Comparison of ENCODE assay signal across 26 mouse cellular contexts in the genomic region with DNA sequence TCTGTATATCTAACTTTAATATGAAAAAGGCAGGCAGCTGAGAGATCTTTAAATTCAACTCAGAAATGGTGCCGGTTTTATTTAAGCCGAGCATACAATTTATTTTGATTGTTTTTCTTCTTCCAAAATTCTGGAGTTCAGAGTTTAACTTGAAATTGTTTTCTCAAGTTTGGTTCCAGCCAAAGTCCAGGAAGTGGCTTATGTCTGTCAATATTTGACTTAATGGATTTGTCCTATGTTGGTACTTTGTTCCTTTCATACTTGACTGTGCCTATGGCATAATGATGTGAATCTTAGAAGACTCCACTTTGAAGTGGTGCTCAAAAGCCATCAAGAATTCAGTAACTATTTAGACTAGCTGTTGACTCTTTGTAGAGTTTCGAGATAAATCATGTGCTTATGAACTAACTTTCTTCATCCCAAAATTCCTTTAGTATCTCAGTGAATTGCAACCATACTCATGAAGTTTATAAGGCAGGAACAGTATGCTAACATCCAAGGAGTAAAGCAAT.
DNase-seq lines count a peak whose midpoint lies in the region; ATAC-seq and TF ChIP-seq lines count a peak whose summit lies in the region.
"Had no signal": no experiment of that assay in that cellular context is flagged by ENCODE, and none has a peak within 500 bp of the region (broad histone marks: within the 10 kb centered on the region; RNA-seq: fewer than 3 reads in every experiment).

No protein-coding gene starts in this region.

- H3K27me3 ChIP-seq in kidney, adult 2 months (replicated peaks; ENCODE audit: control insufficient read depth, insufficient read depth, low read length): no peaks in the 10 kb centered on the region
- no peaks in the 10 kb centered on the region for H3K27me3 ChIP-seq in liver, adult 2 months (ENCODE audit: control insufficient read depth, insufficient read depth, low read length)
- no peaks in the 10 kb centered on the region for H3K27me3 ChIP-seq in lung, embryonic 16.5 days (ENCODE audit: control insufficient read depth, insufficient read depth, low read depth, low read length)
- H3K27me3 ChIP-seq: embryonic facial prominence, embryonic 13.5 days; forebrain, embryonic 12.5 days; forebrain, embryonic 15.5 days; heart, embryonic 13.5 days had no signal

- 60% methylated on average over 3 of the region's 3 CpGs for WGBS in kidney, adult 2 months
- WGBS in liver, adult 2 months: 23% methylated on average over 3 of the region's 3 CpGs
- WGBS in lung, embryonic 16.5 days: 58% methylated on average over 3 of the region's 3 CpGs
- WGBS in lung, adult 2 months: 70% methylated on average over 3 of the region's 3 CpGs

- peak; percentile 77 for DNase-seq in kidney, adult 2 months
- DNase-seq in kidney, postnatal 25 days: no peak
- DNase-seq in liver, adult 2 months (ENCODE audit: extremely low read depth, low read depth, low spot score): peak; percentile 87
- no peak for DNase-seq in liver
- DNase-seq in lung, adult 2 months: no peak
- peak; percentile 22 for DNase-seq in lung, postnatal 36 days
- DNase-seq: adrenal gland, adult 8-10 months; adrenal gland, postnatal 25 days; cerebellum, adult 11-12 months; cerebellum, adult 8-10 months; cerebellum, postnatal 10 days; cerebellum, postnatal 36 days; embryo, embryonic 11 days; gastrocnemius, postnatal 25 days; heart, adult 2 months; heart, postnatal 14 days; heart, postnatal 4 days had no signal

- H3K36me3 ChIP-seq in kidney, adult 2 months (ENCODE audit: control insufficient read depth, insufficient read depth, low read length): no peaks in the 10 kb centered on the region
- H3K36me3 ChIP-seq in liver, adult 2 months (ENCODE audit: control insufficient read depth, insufficient read depth, low read length): no peaks in the 10 kb centered on the region
- no peaks in the 10 kb centered on the region for H3K36me3 ChIP-seq in lung, embryonic 16.5 days (ENCODE audit: control insufficient read depth, insufficient read depth, low read length)
- H3K36me3 ChIP-seq: heart, embryonic 10.5 days had no signal

- no peak for TF ChIP-seq CTCF in kidney, adult 2 months (conservative IDR thresholded peaks at IDR 0.05; ENCODE audit: insufficient read depth, insufficient read length, low read depth, low read length)
- no peak for TF ChIP-seq CTCF in liver, adult 2 months (IDR thresholded peaks at IDR 0.05; ENCODE audit: low read depth, low read length)
- TF ChIP-seq CTCF in lung, adult 2 months (IDR thresholded peaks at IDR 0.05; ENCODE audit: insufficient read depth, low read length): no peak

- no peak overlapping the region for H3K27ac ChIP-seq in kidney, adult 2 months (ENCODE audit: insufficient read depth, low read depth, low read length)
- no peak overlapping the region for H3K27ac ChIP-seq in liver, adult 2 months (replicated peaks; ENCODE audit: insufficient read depth, low read depth, low read length)
- no peak overlapping the region for H3K27ac ChIP-seq in lung, embryonic 16.5 days (ENCODE audit: low read length)
- H3K27ac ChIP-seq: embryonic facial prominence, embryonic 10.5 days; embryonic facial prominence, embryonic 13.5 days; forebrain, embryonic 12.5 days; forebrain, embryonic 15.5 days; heart, adult 2 months; heart, embryonic 10.5 days; heart, embryonic 13.5 days had no signal

- H3K79me2 ChIP-seq in liver, adult 2 months (ENCODE audit: control insufficient read depth, insufficient read depth, low read length): no peaks in the 10 kb centered on the region; the same call in 1 of the 2 replicates

- TF ChIP-seq POLR2A in kidney, adult 2 months (IDR thresholded peaks at IDR 0.05; ENCODE audit: low read depth, low read length): no peak
- no peak for TF ChIP-seq POLR2A in liver, adult 2 months (IDR thresholded peaks at IDR 0.05; ENCODE audit: extremely low read depth, insufficient read depth, low read length)
- no peak for TF ChIP-seq POLR2A in lung, adult 2 months (IDR thresholded peaks at IDR 0.05; ENCODE audit: borderline replicate concordance, extremely low read depth, low read depth, low read length)

- H3K9me3 ChIP-seq in lung, embryonic 16.5 days (ENCODE audit: control insufficient read depth, low read length): no peaks in the 10 kb centered on the region
- H3K9me3 ChIP-seq: embryonic facial prominence, embryonic 10.5 days; embryonic facial prominence, embryonic 13.5 days; forebrain, embryonic 12.5 days; forebrain, embryonic 15.5 days; heart, embryonic 10.5 days; heart, embryonic 13.5 days had no signal

- H3K9ac ChIP-seq in liver, adult 2 months (ENCODE audit: low read depth, low read length): no peak overlapping the region
- no peak overlapping the region for H3K9ac ChIP-seq in lung, embryonic 16.5 days (ENCODE audit: low read length)
- H3K9ac ChIP-seq: embryonic facial prominence, embryonic 13.5 days; forebrain, embryonic 12.5 days; forebrain, embryonic 15.5 days; heart, embryonic 13.5 days had no signal

- no peak overlapping the region for H3K4me2 ChIP-seq in lung, embryonic 16.5 days (ENCODE audit: low read depth, low read length)
- H3K4me2 ChIP-seq: embryonic facial prominence, embryonic 13.5 days; forebrain, embryonic 12.5 days; forebrain, embryonic 15.5 days; heart, embryonic 13.5 days had no signal

- peak; percentile 62; the same call in 1 of the 2 replicates for ATAC-seq in lung, embryonic 16.5 days (ENCODE audit: low read depth)
- ATAC-seq: activated CD4-positive, CD25-positive, alpha-beta regulatory T cell, adult 4 months; forebrain, embryonic 15.5 days had no signal

- H3K4me1 ChIP-seq in kidney, adult 2 months (ENCODE audit: control insufficient read depth, insufficient read depth, low read length): 0 out of 2 replicates have a peak, but pooled peaks cover 5% of the 10 kb centered on the region
- H3K4me1 ChIP-seq in liver, adult 2 months (ENCODE audit: control insufficient read depth, insufficient read depth, low read length): peaks cover 11% of the 10 kb centered on the region; the same call in 1 of the 2 replicates
- 0 out of 2 replicates have a peak, but pooled peaks cover 3% of the 10 kb centered on the region for H3K4me1 ChIP-seq in lung, embryonic 16.5 days (replicated peaks; ENCODE audit: control insufficient read depth, insufficient read depth, low read length)
- no peaks in the 10 kb centered on the region for H3K4me1 ChIP-seq in lung, adult 2 months (ENCODE audit: control insufficient read depth, insufficient read depth, low read length)
- H3K4me1 ChIP-seq: embryonic facial prominence, embryonic 13.5 days; forebrain, embryonic 12.5 days; forebrain, embryonic 15.5 days; heart, embryonic 10.5 days had no signal

- H3K4me3 ChIP-seq in kidney, adult 2 months (ENCODE audit: insufficient read depth, low read depth, low read length): no peak overlapping the region
- no peak overlapping the region for H3K4me3 ChIP-seq in liver, adult 2 months (ENCODE audit: insufficient read depth, low read depth, low read length)
- H3K4me3 ChIP-seq in lung, embryonic 16.5 days (ENCODE audit: low read length): no peak overlapping the region
- H3K4me3 ChIP-seq in lung, adult 2 months (replicated peaks; ENCODE audit: extremely low read depth, low read depth, low read length): no peak overlapping the region
- H3K4me3 ChIP-seq: embryonic facial prominence, embryonic 10.5 days; embryonic facial prominence, embryonic 13.5 days; erythroblast, embryonic 14.5 days; forebrain, embryonic 12.5 days; forebrain, embryonic 15.5 days; heart, adult 2 months; heart, embryonic 10.5 days; heart, embryonic 13.5 days had no signal

Comparison
In these comparisons a context has a peak if more than half of its experiments do, and no peak if none do; other contexts are left out.
1. DNase-seq: peak in kidney, adult 2 months (single experiment), liver, adult 2 months (single experiment) and lung, postnatal 36 days (single experiment); none in kidney, postnatal 25 days (0 of 2), liver (single experiment) and lung, adult 2 months (single experiment).